Comparison of ENCODE assay signal across 8 mouse cellular contexts in genomic region chr4:138462971-138463831, GRCm38 (mm10). TPM values are rescaled to one million over a fixed set of nuclear protein-coding genes. Genes with fewer than 3 reads are reported as not detected.
DNase-seq lines count a peak whose midpoint lies in the region; ATAC-seq and TF ChIP-seq lines count a peak whose summit lies in the region.

No protein-coding gene starts in this region.

- H3K4me2 ChIP-seq in heart, embryonic 16.5 days (ENCODE audit: low read depth, low read length): peak overlapping the region; percentile 58
- peak overlapping the region; percentile 41 for H3K4me2 ChIP-seq in midbrain, embryonic 13.5 days (replicated peaks)

- no peaks in the 10 kb centered on the region for H3K36me3 ChIP-seq in heart, embryonic 16.5 days (ENCODE audit: control insufficient read depth, insufficient read depth)
- H3K36me3 ChIP-seq in midbrain, embryonic 13.5 days: 0 out of 2 replicates have a peak, but pooled peaks cover 2% of the 10 kb centered on the region

- H3K4me3 ChIP-seq in heart, embryonic 16.5 days (ENCODE audit: low read length): 0 out of 2 replicates have a peak overlapping the region, but pooled peaks have one; percentile 20
- peak overlapping the region; percentile 1; the same call in 1 of the 2 replicates for H3K4me3 ChIP-seq in layer of hippocampus, adult 2 months
- no peak overlapping the region for H3K4me3 ChIP-seq in midbrain, embryonic 13.5 days (replicated peaks)

- peak; percentile 23; the same call in 1 of the 2 replicates for ATAC-seq in heart, embryonic 16.5 days (replicated peaks; ENCODE audit: extremely low read depth, insufficient read depth, low FRiP score)
- peak; percentile 41 for ATAC-seq in midbrain, embryonic 13.5 days

- 5% methylated on average over 11 of the region's 11 CpGs for WGBS in heart, embryonic 16.5 days
- WGBS in midbrain, embryonic 13.5 days: 1% methylated on average over 11 of the region's 11 CpGs

- H3K27me3 ChIP-seq in heart, embryonic 16.5 days (ENCODE audit: control insufficient read depth, insufficient read depth, low read length): peaks cover 37% of the 10 kb centered on the region
- H3K27me3 ChIP-seq in midbrain, embryonic 13.5 days: peaks cover 10% of the 10 kb centered on the region; the same call in 1 of the 2 replicates

- peak; percentile 78 for TF ChIP-seq CTCF in layer of hippocampus, adult 2 months (conservative IDR thresholded peaks at IDR 0.05)

- peak overlapping the region; percentile 41 for H3K27ac ChIP-seq in heart, embryonic 16.5 days (ENCODE audit: low read length)
- peak overlapping the region; percentile 86 for H3K27ac ChIP-seq in layer of hippocampus, adult 2 months
- peak overlapping the region; percentile 91 for H3K27ac ChIP-seq in midbrain, embryonic 13.5 days

- DNase-seq in left cerebral cortex, postnatal 14 days (ENCODE audit: low spot score in 2 of 2): peak; percentile 66 to 86
- DNase-seq in left cerebral cortex, adult 8-10 months (ENCODE audit: low spot score in 2 of 2): no peak
- peak; percentile 39 for DNase-seq in embryo, embryonic 9.5 days (ENCODE audit: extremely low spot score)
- peak; percentile 47 to 82 for DNase-seq in layer of hippocampus, adult 2 months (ENCODE audit: low spot score in 2 of 2)
- no peak for DNase-seq in ovary, postnatal 14 days (ENCODE audit: low spot score)
- no peak for DNase-seq in ovary, postnatal 10 days (ENCODE audit: low spot score)

- intact Hi-C loops in left cerebral cortex, postnatal 14 days (cut with DNase I): loop anchor here (2.0 to 5.0 kb wide), 2 partner anchors 42 to 89 kb away; no protein-coding TSS in a partner anchor

- H3K9ac ChIP-seq in heart, embryonic 16.5 days (ENCODE audit: low read length): 0 out of 2 replicates have a peak overlapping the region, but pooled peaks have one; percentile 2
- H3K9ac ChIP-seq in midbrain, embryonic 13.5 days (replicated peaks): 0 out of 2 replicates have a peak overlapping the region, but pooled peaks have one; percentile 14

- H3K4me1 ChIP-seq in heart, embryonic 16.5 days (ENCODE audit: control insufficient read depth, insufficient read depth, low read length): peaks cover 18% of the 10 kb centered on the region
- H3K4me1 ChIP-seq in midbrain, embryonic 13.5 days (replicated peaks): peaks cover 61% of the 10 kb centered on the region

- H3K9me3 ChIP-seq in heart, embryonic 16.5 days (replicated peaks; ENCODE audit: control insufficient read depth, low read length): 0 out of 2 replicates have a peak, but pooled peaks cover 2% of the 10 kb centered on the region
- no peaks in the 10 kb centered on the region for H3K9me3 ChIP-seq in midbrain, embryonic 13.5 days

RNA-seq across cellular contexts. Expression of gene Camk2n1, which starts 9.1 kb away (rescaled TPM):
- 100 to 1,000 TPM; 755 to 854 TPM for total RNA-seq in left cerebral cortex, postnatal 14 days (2021)
- total RNA-seq in left cerebral cortex, adult 8-10 months (2022): 1,000 to 10,000 TPM in 2 of 4 experiments, 100 to 1,000 TPM in 2; 966 to 1,102 (median 1,006) TPM
- polyA plus RNA-seq in heart, embryonic 16.5 days (2015; fragmentation: Nextera tagmentation; extraction: Ambion mirVana): 0.97 and 1.3 TPM in 2 replicates
- 100 to 1,000 TPM; 378 to 385 TPM for total RNA-seq in layer of hippocampus, adult 2 months (2021)
- polyA plus RNA-seq in midbrain, embryonic 13.5 days (2015; fragmentation: Nextera tagmentation; extraction: Ambion mirVana): 13.0 and 13.4 TPM in 2 replicates

RNA-seq across cellular contexts. Expression of gene Mul1, which starts 28.7 kb away (rescaled TPM):
- total RNA-seq in left cerebral cortex, postnatal 14 days (2021): 10 to 100 TPM; 50.5 to 55.9 TPM
- 10 to 100 TPM; 51.6 to 54.5 (median 52.7) TPM for total RNA-seq in left cerebral cortex, adult 8-10 months (2022)
- 22.3 and 24.5 TPM in 2 replicates for polyA plus RNA-seq in heart, embryonic 16.5 days (2015; fragmentation: Nextera tagmentation; extraction: Ambion mirVana)
- total RNA-seq in layer of hippocampus, adult 2 months (2021): 10 to 100 TPM; 54.4 to 57.9 TPM
- polyA plus RNA-seq in midbrain, embryonic 13.5 days (2015; fragmentation: Nextera tagmentation; extraction: Ambion mirVana): 18.3 and 19.9 TPM in 2 replicates

Comparison
In these comparisons a context has a peak if more than half of its experiments do, and no peak if none do; other contexts are left out.
1. DNase-seq: peak in left cerebral cortex, postnatal 14 days (2 of 2), embryo, embryonic 9.5 days (single experiment) and layer of hippocampus, adult 2 months (2 of 2); none in left cerebral cortex, adult 8-10 months (0 of 2), ovary, postnatal 14 days (single experiment) and ovary, postnatal 10 days (single experiment).
2. H3K27ac ChIP-seq: peak in every context shown above with its lines; median percentile 91 in midbrain, embryonic 13.5 days; 86 in layer of hippocampus, adult 2 months; 41 in heart, embryonic 16.5 days.